Mouse (Mus musculus) ES-E14 (cell line): ENCODE data around the gene Rnf128. TPM values are rescaled to one million over a fixed set of nuclear protein-coding genes. Genes with fewer than 3 reads are reported as not detected.
"Not testable (repeated sequence)": the region's sequence is repeated elsewhere in the genome, so short reads cannot be mapped to it uniquely, and the experiment has no call there.

ENCODE experiments used
- DNase-seq: peaks from one replicate; pipeline ENCODE4 v3.0.0-alpha.2; 2013; ENCODE audit warnings: low read depth, low spot score
- H3K27ac ChIP-seq: 2 replicates; pipeline ENCODE4 v1.5.1; 2012; ENCODE audit warnings: low read depth, mild to moderate bottlenecking, low read length, moderate library complexity, mixed read lengths; ENCODE audit not compliant: poor library complexity, insufficient read depth, severe bottlenecking
- H3K36me3 ChIP-seq: 2 replicates; pipeline ENCODE4 v1.6.1; 2012; ENCODE audit warnings: mild to moderate bottlenecking, low read length, moderate library complexity, mixed read lengths; ENCODE audit not compliant: control insufficient read depth, poor library complexity, insufficient read depth, severe bottlenecking
- H3K4me1 ChIP-seq, 2 experiments: fragments of 150-350 bp in 1 of 2; sonication (generic) in 1 of 2; 2 replicates each; pipeline ENCODE4 v1.6.1; 2012; ENCODE audit warnings: low read length in 2 of 2, mild to moderate bottlenecking in 1 of 2, mixed read lengths in 1 of 2; ENCODE audit not compliant: control insufficient read depth in 2 of 2, insufficient read depth in 2 of 2, poor library complexity in 1 of 2
- H3K4me3 ChIP-seq, 2 experiments: fragments of 150-350 bp in 1 of 2; sonication (generic) in 1 of 2; 2 replicates each; pipeline ENCODE4 v1.5.1; 2012; ENCODE audit warnings: low read length in 2 of 2, low read depth in 1 of 2, mild to moderate bottlenecking in 1 of 2, mixed read lengths in 1 of 2; ENCODE audit not compliant: insufficient read depth in 1 of 2, poor library complexity in 1 of 2, severe bottlenecking in 1 of 2
- H3K9ac ChIP-seq: 2 replicates; pipeline ENCODE4 v1.6.1; 2012; ENCODE audit warnings: low read depth, mild to moderate bottlenecking, low read length, mixed read lengths; ENCODE audit not compliant: poor library complexity, insufficient read depth, severe bottlenecking
- H3K9me3 ChIP-seq: fragments of 150-350 bp; sonication (generic); 2 replicates; pipeline ENCODE4 v1.6.1; 2012; ENCODE audit warnings: low read depth, mild to moderate bottlenecking, low read length; ENCODE audit not compliant: control insufficient read depth, insufficient read depth
- CHD2 ChIP-seq: IDR thresholded peaks from 2 replicates; pipeline ENCODE4 v1.6.1; 2014; ENCODE audit warnings: mild to moderate bottlenecking, low read depth, low read length, inconsistent platforms
- HCFC1 ChIP-seq: IDR thresholded peaks from 2 replicates; pipeline ENCODE4 v1.6.1; 2012; ENCODE audit warnings: low read length, inconsistent platforms, borderline replicate concordance; ENCODE audit not compliant: insufficient read depth
- MAFK ChIP-seq: IDR thresholded peaks from 2 replicates; pipeline ENCODE4 v1.6.1; 2014; ENCODE audit warnings: mild to moderate bottlenecking, low read depth, low read length, inconsistent platforms; ENCODE audit not compliant: insufficient read depth
- ZC3H11A ChIP-seq: IDR thresholded peaks from 2 replicates; pipeline ENCODE4 v1.6.1; 2012; ENCODE audit warnings: low read depth, mild to moderate bottlenecking, inconsistent platforms, low read length, borderline replicate concordance
- ZNF384 ChIP-seq: IDR thresholded peaks from 2 replicates; pipeline ENCODE4 v1.6.1; 2012; ENCODE audit warnings: low read depth, low read length, inconsistent platforms
- in situ Hi-C, 2 experiments: fragments of 600-800 bp; cut with MboI; formaldehyde crosslinking; loops; one replicate each; pipeline ENCODE4 v1.15.1; 2025; ENCODE audit warnings: low sequenced_read_pairs in 2 of 2, inconsistent platforms in 1 of 2; ENCODE audit not compliant: unreplicated experiment in 2 of 2
- total RNA-seq: library from RNA; depleted of rRNA; stranded (reverse); fragments of 300-350 nt; gene quantifications from 2 replicates; pipeline ENCODE4 v1.2.3, GENCODE M21; 2012

The Rnf128 gene
- total RNA-seq, 1 experiment: 42.1 TPM

DNA sequence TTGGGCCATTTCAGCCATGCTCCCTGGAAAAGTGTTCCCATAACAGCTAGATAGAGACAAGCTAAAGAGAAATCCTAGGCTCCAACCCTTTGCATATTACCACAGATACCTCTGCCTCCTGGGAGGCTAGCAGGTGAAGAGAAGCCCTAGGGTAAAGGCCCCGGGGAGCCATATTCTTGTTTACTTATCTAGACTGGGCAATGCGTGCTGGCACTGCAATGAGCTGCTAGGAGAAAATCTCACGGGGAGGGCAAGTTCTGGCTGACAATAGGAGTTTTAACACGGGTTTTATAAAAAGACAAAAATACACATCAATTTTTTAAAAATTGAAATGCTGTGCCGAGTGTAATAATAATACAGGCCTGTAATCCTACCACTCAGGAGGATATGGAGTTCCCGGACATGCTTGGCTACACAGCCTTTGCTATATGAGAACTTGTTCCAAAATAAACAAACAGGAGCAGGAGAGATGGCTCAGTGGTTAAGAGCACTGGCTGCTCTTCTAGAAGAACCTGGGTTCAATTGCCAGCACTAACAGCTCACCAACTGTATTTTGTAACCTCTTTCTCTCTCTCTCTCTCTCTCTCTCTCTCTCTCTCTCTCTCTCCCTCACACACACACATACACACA is 15.6 kb downstream of the Rnf128 start:
- no peak for DNase-seq

DNA sequence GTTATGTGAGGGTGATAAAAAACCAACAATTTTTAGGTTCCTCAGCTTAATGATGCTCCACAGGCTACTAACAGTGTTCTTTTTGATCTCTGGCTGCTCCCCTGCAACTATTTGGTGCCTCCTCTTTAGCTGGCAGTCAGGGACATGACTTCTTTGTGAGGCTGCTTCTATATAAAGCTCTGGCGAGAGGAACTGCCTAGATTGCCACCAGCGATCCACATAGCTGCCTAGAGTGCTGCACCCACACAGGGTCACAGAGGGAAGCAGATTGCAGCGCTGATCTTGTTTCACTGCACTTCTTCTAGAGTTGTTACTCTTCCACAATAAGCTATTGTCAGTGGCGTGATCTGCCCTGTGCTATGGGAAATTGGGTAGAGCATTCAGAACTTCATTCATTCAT is 20.5 kb downstream of the Rnf128 start:
- no peaks in the 10 kb centered on the region for H3K4me1 ChIP-seq
- no peaks in the 10 kb centered on the region for H3K36me3 ChIP-seq
- no peak overlapping the region for H3K9ac ChIP-seq
- no peak for DNase-seq
- H3K27ac ChIP-seq: no peak overlapping the region
- in situ Hi-C loops: no loop called here
- no peak overlapping the region for H3K4me3 ChIP-seq
- no peak for TF ChIP-seq ZC3H11A
- no peak for TF ChIP-seq ZNF384
- TF ChIP-seq HCFC1: no peak
- TF ChIP-seq MAFK: no peak
- no peak for TF ChIP-seq CHD2
- H3K9me3 ChIP-seq: no peaks in the 10 kb centered on the region

More for the DNA sequence above, 15.6 kb downstream of the Rnf128 start:
- Histone ChIP-seq H3K9ac (no peak overlapping the region), H3K36me3 (no peaks in the 10 kb centered on the region), H3K27ac (no peak overlapping the region), H3K9me3 (no peaks in the 10 kb centered on the region), H3K4me1 (no peaks in the 10 kb centered on the region), H3K4me3 (no peak overlapping the region)
- no peak for TF ChIP-seq MAFK
- no peak for TF ChIP-seq CHD2
- TF ChIP-seq ZNF384: no peak
- no peak for TF ChIP-seq ZC3H11A
- no peak for TF ChIP-seq HCFC1
- in situ Hi-C loops: no loop called here

DNA sequence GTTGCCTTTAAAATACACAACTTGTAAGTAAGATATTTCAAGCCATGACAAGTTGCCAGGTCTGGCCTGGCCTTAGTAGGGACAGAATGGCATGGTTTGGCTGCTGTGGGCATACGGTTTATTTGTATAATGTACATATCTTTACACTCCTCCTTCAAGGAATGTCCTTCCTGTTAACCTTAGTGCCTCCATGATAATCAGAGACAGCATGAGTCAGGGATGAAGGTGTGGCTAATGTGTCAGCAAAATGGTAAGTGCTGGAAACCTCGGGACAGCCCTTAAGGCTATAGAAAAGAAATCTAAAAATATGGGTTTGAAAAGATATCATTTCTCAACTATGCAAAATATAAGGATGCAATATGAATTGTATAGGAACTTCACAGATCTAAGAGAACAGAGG is 23.6 kb downstream of the Rnf128 start:
- H3K36me3 ChIP-seq, in situ Hi-C loops, DNase-seq, H3K9ac ChIP-seq, H3K4me1 ChIP-seq, H3K4me3 ChIP-seq, H3K9me3 ChIP-seq, H3K27ac ChIP-seq: not testable (repeated sequence)

DNA sequence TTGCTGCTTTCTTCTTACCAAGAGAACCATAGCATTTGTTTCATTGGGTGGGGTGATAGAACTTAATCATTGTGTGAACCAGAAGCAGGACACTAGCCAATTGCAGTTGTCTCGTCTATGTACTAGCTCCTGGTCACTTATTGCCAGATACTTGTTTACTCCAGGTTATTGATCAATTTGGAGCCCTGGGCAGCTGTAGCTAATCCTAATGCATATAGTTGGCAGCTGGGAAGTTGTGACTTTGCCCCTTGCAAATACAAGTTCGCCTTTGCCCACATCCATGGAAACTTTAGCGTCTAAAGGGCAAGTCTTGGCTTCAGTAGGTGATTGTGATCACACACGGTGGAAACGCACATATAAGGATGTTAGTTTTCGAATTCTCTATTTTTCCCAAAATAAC is 33.3 kb downstream of the Rnf128 start:
- Histone ChIP-seq H3K36me3 (no peaks in the 10 kb centered on the region), H3K9ac (no peak overlapping the region), H3K4me3 (no peak overlapping the region), H3K4me1 (no peaks in the 10 kb centered on the region), H3K27ac (no peak overlapping the region), H3K9me3 (no peaks in the 10 kb centered on the region)
- no peak for TF ChIP-seq MAFK
- no peak for TF ChIP-seq HCFC1
- no peak for TF ChIP-seq ZC3H11A
- no peak for TF ChIP-seq CHD2
- no peak for TF ChIP-seq ZNF384
- DNase-seq: no peak
- in situ Hi-C loops: no loop called here
